Mouse (Mus musculus) spleen, adult 2 months (tissue): ENCODE data around the gene Gm10439.
"Not testable (repeated sequence)": the region's sequence is repeated elsewhere in the genome, so short reads cannot be mapped to it uniquely, and the experiment has no call there.

Source experiments
- CTCF ChIP-seq: fragments of 200-500 bp; IDR thresholded peaks from 2 replicates; pipeline ENCODE4 v1.5.1; 2011; ENCODE audit warnings: mild to moderate bottlenecking, inconsistent platforms; ENCODE audit not compliant: insufficient read depth, insufficient read length, insufficient replicate concordance; ENCODE audit errors: extremely low read depth
- POLR2A ChIP-seq: fragments of 200-500 bp; IDR thresholded peaks from 2 replicates; pipeline ENCODE4 v1.6.1; 2011; ENCODE audit warnings: low read depth, low read length, inconsistent platforms

GRCm38 (mm10) chrX:149594270-149594669 is at the start of gene Gm10439:
- TF ChIP-seq CTCF, POLR2A: not testable (repeated sequence)
